Mouse (Mus musculus): Measurements from ENCODE around the gene Abi3. TPM values are rescaled to one million over a fixed set of nuclear protein-coding genes. Genes with fewer than 3 reads are reported as not detected.

Gene Abi3
- total and polyA plus RNA-seq, 3 experiments, result 12.7 to 56.9 (median 22.7) TPM

GRCm38 (mm10) chr11:95828181-95828964, 13.9 kb downstream of the Abi3 start:
- TF ChIP-seq POLR2AphosphoS5 (IDR thresholded peaks at IDR 0.05; ENCODE audit: insufficient replicate concordance, low read depth, low read length) (no peak), GATA1 (IDR thresholded peaks at IDR 0.05; ENCODE audit: borderline replicate concordance, low read length) (no peak), TAL1 (conservative IDR thresholded peaks at IDR 0.05; ENCODE audit: low read depth, low read length) (peak; percentile 48), CTCF (IDR thresholded peaks at IDR 0.05; ENCODE audit: low read depth, low read length) (no peak), GATA2 (IDR thresholded peaks at IDR 0.05; ENCODE audit: borderline replicate concordance, low read depth, low read length) (no peak)
- ATAC-seq (ENCODE audit: extremely low read depth, insufficient number of reproducible peaks, low FRiP score, poor library complexity, severe bottlenecking) (no peak), DNase-seq (ENCODE audit: low spot score) (no peak)
- Histone ChIP-seq H3K36me3 (replicated peaks) (peaks cover 56% of the 10 kb centered on the region), H3K4me1 (ENCODE audit: insufficient read depth, low read depth, low read length) (peaks cover 92% of the 10 kb centered on the region), H3K27me3 (ENCODE audit: insufficient read depth, low read length) (no peaks in the 10 kb centered on the region; the same call in 1 of the 2 replicates), H3K9me3 (replicated peaks) (peaks cover 13% of the 10 kb centered on the region), H3K4me3 (ENCODE audit: low read depth, low read length) (no peak overlapping the region; the same call in 1 of the 2 replicates)

- Histone ChIP-seq H3K4me1 (ENCODE audit: insufficient read depth, low read depth, low read length) (peaks cover 92% of the 10 kb centered on the region), H3K36me3 (replicated peaks) (peaks cover 48% of the 10 kb centered on the region), H3K27me3 (ENCODE audit: insufficient read depth, low read length) (no peaks in the 10 kb centered on the region; the same call in 1 of the 2 replicates), H3K9me3 (replicated peaks) (peaks cover 13% of the 10 kb centered on the region), H3K4me3 (ENCODE audit: low read depth, low read length) (no peak overlapping the region; the same call in 1 of the 2 replicates)
- DNase-seq (ENCODE audit: low spot score), result peak; percentile 36
- no peak for ATAC-seq (ENCODE audit: extremely low read depth, insufficient number of reproducible peaks, low FRiP score, poor library complexity, severe bottlenecking)
- TF ChIP-seq POLR2AphosphoS5 (IDR thresholded peaks at IDR 0.05; ENCODE audit: insufficient replicate concordance, low read depth, low read length) (no peak), CTCF (IDR thresholded peaks at IDR 0.05; ENCODE audit: low read depth, low read length) (peak; percentile 46), GATA1 (IDR thresholded peaks at IDR 0.05; ENCODE audit: borderline replicate concordance, low read length) (no peak), TAL1 (conservative IDR thresholded peaks at IDR 0.05; ENCODE audit: low read depth, low read length) (no peak)
Observed at GRCm38 (mm10) chr11:95827464-95828085, 14.7 kb downstream of the Abi3 start.

DNA sequence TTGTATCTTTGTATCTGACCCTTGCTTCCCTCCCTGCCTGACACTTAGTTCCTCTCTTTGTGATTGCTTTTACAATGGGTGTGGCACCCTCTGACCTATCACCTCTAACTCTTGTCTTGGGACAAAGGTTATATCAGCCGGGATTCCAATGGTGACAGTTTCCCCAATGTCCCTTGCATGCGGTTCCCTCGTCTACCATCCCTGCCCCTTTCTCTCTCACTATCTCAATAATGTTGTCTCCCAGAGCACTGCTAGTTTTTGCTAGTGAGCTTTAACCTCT, 15.2 kb downstream of the Abi3 start:
- Histone ChIP-seq H3K4me1 (ENCODE audit: insufficient read depth, low read depth, low read length) (peaks cover 87% of the 10 kb centered on the region), H3K27me3 (ENCODE audit: insufficient read depth, low read length) (no peaks in the 10 kb centered on the region; the same call in 1 of the 2 replicates)

DNA sequence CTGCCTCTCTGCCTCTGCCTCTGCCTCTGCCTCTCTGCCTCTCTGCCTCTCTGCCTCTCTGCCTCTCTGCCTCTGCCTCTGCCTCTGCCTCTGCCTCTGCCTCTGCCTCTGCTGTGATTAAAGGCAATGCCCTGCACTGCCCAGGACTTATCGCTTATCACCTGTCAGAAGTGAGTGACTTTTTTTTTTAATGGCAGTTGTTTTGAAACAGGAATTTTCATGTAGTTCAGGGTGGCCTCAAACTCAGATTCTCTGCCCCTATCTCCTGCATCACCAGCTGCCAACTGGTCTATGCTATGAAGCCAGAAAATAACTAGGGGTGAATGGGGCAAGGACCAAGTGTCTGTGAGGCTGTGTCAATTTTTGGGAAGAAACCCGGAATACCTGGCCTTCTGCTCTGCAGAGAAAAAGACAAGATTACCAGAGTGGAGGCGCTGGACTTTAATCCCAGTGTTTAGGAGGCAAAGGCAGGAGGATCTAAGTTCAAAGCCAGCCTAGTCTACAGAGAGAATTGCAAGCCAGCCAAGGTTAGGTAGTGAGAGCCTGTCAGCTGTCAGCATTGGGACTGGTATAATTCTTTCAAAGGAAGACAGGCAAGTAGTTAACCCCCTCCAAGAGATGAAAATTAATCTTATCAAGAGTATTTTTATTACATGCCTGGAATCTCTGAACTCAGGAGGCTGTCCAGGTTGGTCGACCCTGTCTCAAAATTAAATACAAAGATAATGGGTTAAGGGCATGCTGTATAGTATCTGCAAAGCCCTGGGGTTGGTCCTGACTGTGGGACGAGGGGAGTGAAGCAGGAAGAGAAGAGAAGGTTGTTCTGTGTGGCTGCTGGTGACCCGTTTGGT, 15.7 kb downstream of the Abi3 start:
- peaks cover 83% of the 10 kb centered on the region for H3K4me1 ChIP-seq (ENCODE audit: insufficient read depth, low read depth, low read length)
- DNase-seq (ENCODE audit: low spot score) (no peak), ATAC-seq (ENCODE audit: extremely low read depth, insufficient number of reproducible peaks, low FRiP score, poor library complexity, severe bottlenecking) (no peak)
- H3K4me3 ChIP-seq (ENCODE audit: low read depth, low read length), result no peak overlapping the region; the same call in 1 of the 2 replicates
- TF ChIP-seq CTCF (IDR thresholded peaks at IDR 0.05; ENCODE audit: low read depth, low read length), result no peak
- no peak for TF ChIP-seq POLR2AphosphoS5 (IDR thresholded peaks at IDR 0.05; ENCODE audit: insufficient replicate concordance, low read depth, low read length)
- no peak for TF ChIP-seq TAL1 (conservative IDR thresholded peaks at IDR 0.05; ENCODE audit: low read depth, low read length)
- TF ChIP-seq GATA2 (IDR thresholded peaks at IDR 0.05; ENCODE audit: borderline replicate concordance, low read depth, low read length), result no peak
- TF ChIP-seq GATA1 (IDR thresholded peaks at IDR 0.05; ENCODE audit: borderline replicate concordance, low read length), result no peak
- H3K36me3 ChIP-seq (replicated peaks), result peaks cover 38% of the 10 kb centered on the region
- H3K9me3 ChIP-seq (replicated peaks), result peaks cover 13% of the 10 kb centered on the region
- H3K27me3 ChIP-seq (ENCODE audit: insufficient read depth, low read length), result no peaks in the 10 kb centered on the region; the same call in 1 of the 2 replicates

More for the DNA sequence above, 15.2 kb downstream of the Abi3 start:
- TF ChIP-seq POLR2AphosphoS5 (IDR thresholded peaks at IDR 0.05; ENCODE audit: insufficient replicate concordance, low read depth, low read length) (no peak), GATA1 (IDR thresholded peaks at IDR 0.05; ENCODE audit: borderline replicate concordance, low read length) (no peak), TAL1 (conservative IDR thresholded peaks at IDR 0.05; ENCODE audit: low read depth, low read length) (no peak), GATA2 (IDR thresholded peaks at IDR 0.05; ENCODE audit: borderline replicate concordance, low read depth, low read length) (no peak), CTCF (IDR thresholded peaks at IDR 0.05; ENCODE audit: low read depth, low read length) (no peak)
- Histone ChIP-seq H3K4me3 (ENCODE audit: low read depth, low read length) (no peak overlapping the region; the same call in 1 of the 2 replicates), H3K9me3 (replicated peaks) (peaks cover 13% of the 10 kb centered on the region), H3K36me3 (replicated peaks) (peaks cover 43% of the 10 kb centered on the region)
- DNase-seq (ENCODE audit: low spot score) (no peak), ATAC-seq (ENCODE audit: extremely low read depth, insufficient number of reproducible peaks, low FRiP score, poor library complexity, severe bottlenecking) (no peak)

GRCm38 (mm10) chr11:95825625-95826024, 16.7 kb downstream of the Abi3 start:
- TF ChIP-seq POLR2AphosphoS5 (IDR thresholded peaks at IDR 0.05; ENCODE audit: insufficient replicate concordance, low read depth, low read length), result no peak
- TF ChIP-seq TAL1 (conservative IDR thresholded peaks at IDR 0.05; ENCODE audit: low read depth, low read length), result no peak
- no peak for TF ChIP-seq GATA2 (IDR thresholded peaks at IDR 0.05; ENCODE audit: borderline replicate concordance, low read depth, low read length)
- no peak for TF ChIP-seq GATA1 (IDR thresholded peaks at IDR 0.05; ENCODE audit: borderline replicate concordance, low read length)
- TF ChIP-seq CTCF (IDR thresholded peaks at IDR 0.05; ENCODE audit: low read depth, low read length), result no peak
- H3K4me1 ChIP-seq (ENCODE audit: insufficient read depth, low read depth, low read length), result peaks cover 80% of the 10 kb centered on the region
- H3K27me3 ChIP-seq (ENCODE audit: insufficient read depth, low read length), result no peaks in the 10 kb centered on the region; the same call in 1 of the 2 replicates
- DNase-seq (ENCODE audit: low spot score) (no peak), ATAC-seq (ENCODE audit: extremely low read depth, insufficient number of reproducible peaks, low FRiP score, poor library complexity, severe bottlenecking) (no peak)
- peaks cover 5% of the 10 kb centered on the region for H3K9me3 ChIP-seq (replicated peaks)
- no peak overlapping the region; the same call in 1 of the 2 replicates for H3K4me3 ChIP-seq (ENCODE audit: low read depth, low read length)
- peaks cover 29% of the 10 kb centered on the region for H3K36me3 ChIP-seq (replicated peaks)

All from G1E (cell line).